Mouse (Mus musculus): ENCODE measurements at regions not wholly inside any gene's neighbourhood (a gene's known extent, or its start where the extent isn't known, plus 50 kb on each side); places are given as distances from the start of the nearest gene placed in this dataset.

DNA sequence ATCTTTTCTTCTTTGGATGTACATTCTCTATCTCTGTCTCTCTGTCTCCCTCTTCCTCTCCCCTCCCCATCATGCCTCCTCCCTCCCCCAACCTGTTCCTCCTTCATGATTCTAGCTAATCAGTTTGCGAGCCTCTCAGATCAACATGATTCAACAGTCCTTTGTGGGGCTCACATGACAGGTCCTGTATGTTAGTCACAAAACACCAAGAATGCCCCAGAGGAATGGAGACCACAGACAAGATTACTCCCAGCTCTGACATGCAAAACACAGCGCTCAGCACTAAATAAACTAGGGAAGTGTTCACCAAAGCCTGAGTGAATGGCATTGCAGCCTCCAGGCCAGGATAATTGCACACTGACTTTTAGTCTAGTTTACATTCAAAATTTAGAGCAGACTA lies 150.6 kb upstream of the Foxq1 start:
- ATAC-seq (replicated peaks in 1 of 2; ENCODE audit: insufficient read depth in 1 of 2, low FRiP score in 2 of 2, low TSS enrichment in 1 of 2, low read depth in 1 of 2, poor library complexity in 2 of 2, severe bottlenecking in 2 of 2), result no peak

DNA sequence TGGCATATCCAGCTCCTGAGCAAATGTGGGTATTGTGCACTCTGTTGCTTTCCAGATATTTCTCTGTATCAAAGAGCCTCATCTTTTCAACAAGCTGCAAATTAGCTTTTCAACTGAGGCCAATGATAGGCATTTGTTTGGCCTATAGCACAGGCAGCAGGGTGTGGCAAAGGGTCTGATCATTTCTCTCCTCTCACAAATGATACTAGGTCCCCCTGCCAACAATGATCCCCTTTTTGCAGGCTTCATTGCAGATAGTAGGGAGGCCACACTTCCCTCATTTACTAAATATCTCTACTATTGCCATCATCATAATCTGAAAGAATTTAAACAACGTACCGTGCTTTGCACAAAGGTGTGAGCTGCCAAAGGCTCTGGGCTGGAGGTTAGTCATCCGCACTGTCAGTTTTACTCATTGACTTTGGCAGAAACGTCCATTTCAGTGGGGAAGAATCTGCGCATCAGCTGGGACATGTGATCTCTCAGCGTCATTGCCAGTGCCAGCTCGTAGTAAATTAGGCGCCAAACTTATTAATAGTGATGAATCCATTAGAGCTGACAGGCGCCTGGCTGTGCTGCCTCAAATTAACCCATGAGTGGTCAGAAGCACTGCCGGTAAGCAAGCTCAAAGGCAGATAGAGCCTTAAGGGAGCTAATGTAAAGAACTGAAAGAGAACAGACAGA lies 147.4 kb upstream of the Foxq1 start:
- no peak for ATAC-seq (replicated peaks in 1 of 2; ENCODE audit: insufficient read depth in 1 of 2, low FRiP score in 2 of 2, low TSS enrichment in 1 of 2, low read depth in 1 of 2, poor library complexity in 2 of 2, severe bottlenecking in 2 of 2)

DNA sequence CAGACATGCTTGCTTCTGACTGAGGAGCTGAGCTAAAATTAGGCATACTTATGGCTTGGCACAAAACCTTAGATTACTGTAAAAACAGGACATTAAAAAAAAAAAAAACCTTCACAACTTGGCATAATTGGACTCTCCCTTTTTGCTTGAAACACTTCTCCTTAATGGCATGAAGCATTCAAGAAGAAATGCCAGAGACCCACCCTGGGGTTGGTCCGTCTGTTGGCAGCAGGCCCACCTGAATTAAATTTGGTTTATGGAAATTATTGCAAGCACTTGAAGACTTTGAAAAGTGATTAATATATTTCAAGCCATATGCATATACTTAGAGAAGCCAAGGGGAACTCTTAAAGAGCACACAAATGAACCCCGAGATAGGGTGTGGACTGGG lies 146.8 kb upstream of the Foxq1 start:
- no peak for ATAC-seq (replicated peaks in 1 of 2; ENCODE audit: insufficient read depth in 1 of 2, low FRiP score in 2 of 2, low TSS enrichment in 1 of 2, low read depth in 1 of 2, poor library complexity in 2 of 2, severe bottlenecking in 2 of 2)

DNA sequence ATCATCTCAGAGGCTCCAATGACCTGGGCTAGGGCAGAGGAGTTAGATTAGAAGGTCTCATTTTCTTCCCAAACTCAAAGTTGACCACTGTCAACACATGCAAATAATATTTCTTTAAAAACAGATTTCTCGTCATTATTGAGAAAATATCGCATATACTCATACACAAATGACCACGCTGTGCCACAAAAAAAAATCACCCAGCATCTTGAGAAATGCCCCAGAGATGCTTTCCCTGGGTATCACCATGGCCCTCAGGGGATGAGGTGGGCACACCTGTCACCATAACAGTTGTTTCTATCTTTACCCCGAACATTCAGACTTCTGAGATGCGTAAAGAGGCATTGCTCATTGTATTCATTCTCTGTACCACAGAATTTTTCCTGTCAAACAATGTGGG lies 134.4 kb upstream of the Foxq1 start:
- ATAC-seq (replicated peaks in 1 of 2; ENCODE audit: insufficient read depth in 1 of 2, low FRiP score in 2 of 2, low TSS enrichment in 1 of 2, low read depth in 1 of 2, poor library complexity in 2 of 2, severe bottlenecking in 2 of 2), result no peak

DNA sequence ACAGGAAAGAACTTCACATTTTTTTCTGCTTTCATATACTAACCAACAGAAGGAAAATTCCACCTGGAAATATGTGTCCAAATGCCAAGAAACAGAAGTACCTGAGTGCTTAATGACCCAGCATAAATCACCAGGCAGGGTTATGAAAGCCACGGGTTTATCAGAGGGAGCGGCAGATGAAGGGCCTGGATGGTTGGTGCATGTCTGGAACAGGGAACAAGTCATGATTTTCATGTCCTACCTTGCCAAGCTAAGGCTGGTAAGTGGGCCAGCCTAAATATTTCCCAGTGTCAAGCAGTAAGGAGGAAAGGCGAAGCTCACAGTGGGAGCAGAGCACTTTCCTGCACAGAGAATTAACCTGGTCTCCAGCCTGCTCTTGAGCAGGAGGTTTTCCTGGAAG lies 132.3 kb upstream of the Foxq1 start:
- no peak for ATAC-seq (replicated peaks in 1 of 2; ENCODE audit: insufficient read depth in 1 of 2, low FRiP score in 2 of 2, low TSS enrichment in 1 of 2, low read depth in 1 of 2, poor library complexity in 2 of 2, severe bottlenecking in 2 of 2)

DNA sequence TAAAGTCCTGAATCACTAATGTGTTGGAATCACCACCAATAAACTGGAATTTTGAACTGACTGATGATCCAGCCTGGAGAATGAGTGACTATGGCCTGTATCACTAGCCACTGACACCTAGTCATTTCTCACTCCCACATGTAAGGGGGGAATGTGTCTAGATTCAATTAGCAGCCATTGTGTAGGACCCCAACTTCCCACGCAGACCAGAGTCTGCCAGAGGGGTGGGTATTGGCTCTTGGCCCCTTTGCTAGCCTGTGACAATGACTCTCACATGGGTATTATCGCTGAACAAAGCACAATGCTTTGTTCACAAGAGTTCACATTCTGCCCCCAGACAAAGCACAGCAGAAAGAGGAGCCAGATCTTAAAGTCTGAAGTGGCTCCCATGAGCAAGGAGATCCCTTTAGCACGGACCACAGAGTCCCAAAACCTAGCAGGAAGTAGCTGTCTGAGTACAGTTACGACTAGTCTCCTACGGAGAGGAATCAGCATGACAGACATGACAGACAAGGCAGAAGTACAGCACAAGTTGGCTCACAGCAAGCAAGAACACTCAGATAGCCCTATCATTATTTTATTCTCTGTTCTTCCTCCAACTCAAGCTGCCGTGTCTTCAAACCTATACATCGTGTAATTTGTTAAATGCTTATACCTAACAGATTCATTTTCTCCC lies 130.0 kb upstream of the Foxq1 start:
- no peak for ATAC-seq (replicated peaks in 1 of 2; ENCODE audit: insufficient read depth in 1 of 2, low FRiP score in 2 of 2, low TSS enrichment in 1 of 2, low read depth in 1 of 2, poor library complexity in 2 of 2, severe bottlenecking in 2 of 2)

DNA sequence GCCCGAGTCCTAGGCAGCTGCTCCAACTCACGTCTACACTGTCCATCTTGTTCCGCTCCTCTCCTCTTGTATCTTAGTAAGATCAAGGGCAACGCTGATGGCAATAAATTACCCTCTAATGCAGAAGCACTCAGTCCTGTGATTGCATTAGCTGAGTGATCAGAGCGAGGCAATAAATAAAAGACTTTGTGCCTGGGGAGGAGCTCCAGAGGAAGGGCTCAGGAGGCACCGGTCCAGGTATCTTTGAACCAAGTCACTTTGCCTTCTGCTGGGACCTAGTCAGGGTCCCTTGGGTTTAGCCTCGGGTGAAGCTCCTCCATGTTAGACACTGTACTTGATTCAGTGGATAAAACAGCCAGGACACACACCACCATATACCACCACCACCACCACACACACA lies 119.5 kb upstream of the Foxq1 start:
- ATAC-seq (replicated peaks in 1 of 2; ENCODE audit: insufficient read depth in 1 of 2, low FRiP score in 2 of 2, low TSS enrichment in 1 of 2, low read depth in 1 of 2, poor library complexity in 2 of 2, severe bottlenecking in 2 of 2), result no peak; a peak in 1 of 4 replicates

DNA sequence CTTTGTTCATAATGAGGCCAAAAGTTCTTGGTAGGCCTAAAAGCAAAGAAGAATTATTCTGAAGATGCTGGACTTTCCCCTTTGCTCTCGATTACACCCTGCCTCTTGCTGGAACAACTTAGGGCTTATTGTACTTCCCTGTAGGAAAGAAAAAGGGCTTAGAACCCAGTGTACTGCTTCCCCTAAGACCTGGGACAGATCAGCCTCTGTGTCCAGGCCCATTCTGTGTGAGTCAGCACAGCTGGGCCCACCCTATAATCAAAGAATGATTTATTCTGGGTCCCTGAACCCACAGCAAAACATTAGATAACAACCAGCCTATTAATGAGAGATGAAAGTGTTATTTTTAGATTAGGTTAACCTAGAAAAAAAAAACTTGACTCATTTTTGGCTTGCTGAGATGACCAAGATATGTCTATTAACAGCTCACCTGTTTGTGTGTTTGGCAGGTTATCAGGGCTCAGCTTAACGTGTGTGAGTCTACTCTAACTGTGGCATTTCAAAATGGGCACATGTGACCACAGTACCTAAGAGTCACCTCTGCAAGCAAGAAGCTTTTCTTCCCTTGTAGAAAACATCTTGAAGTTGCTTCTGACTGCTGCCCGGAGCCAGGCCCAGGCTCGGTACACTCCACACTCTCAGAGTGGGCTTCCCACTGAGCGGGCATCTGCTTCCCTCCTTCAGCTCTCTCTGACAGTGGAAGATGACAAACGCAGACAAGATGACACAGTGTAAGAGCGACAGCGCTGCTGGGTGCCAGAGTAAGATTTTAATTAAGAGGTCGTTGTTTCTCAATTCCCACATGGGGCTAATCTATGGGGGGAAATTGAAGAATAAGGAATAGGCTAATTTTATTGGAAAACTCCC lies 115.9 kb upstream of the Foxq1 start:
- no peak for ATAC-seq (replicated peaks in 1 of 2; ENCODE audit: insufficient read depth in 1 of 2, low FRiP score in 2 of 2, low TSS enrichment in 1 of 2, low read depth in 1 of 2, poor library complexity in 2 of 2, severe bottlenecking in 2 of 2)

DNA sequence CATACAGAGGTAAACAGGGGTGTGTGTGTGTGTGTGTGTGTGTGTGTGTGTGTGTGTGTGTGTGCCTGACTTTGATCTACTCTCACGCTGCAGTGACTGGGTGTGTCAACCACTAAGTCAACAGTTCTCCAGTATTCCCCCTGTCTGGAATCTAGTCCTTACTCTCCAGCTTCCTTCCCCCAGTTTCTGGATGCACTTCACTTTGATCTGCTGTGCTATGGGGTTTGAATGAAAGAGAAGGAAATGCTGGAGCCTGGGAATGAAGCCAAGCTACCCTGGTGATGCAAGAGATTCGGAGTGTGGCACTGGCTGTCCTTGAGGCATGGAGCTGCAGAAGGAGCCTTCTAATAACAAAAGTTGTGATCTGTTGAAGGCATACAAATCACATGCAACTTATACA lies 97.1 kb upstream of the Foxq1 start:
- no peak for ATAC-seq (replicated peaks in 1 of 2; ENCODE audit: insufficient read depth in 1 of 2, low FRiP score in 2 of 2, low TSS enrichment in 1 of 2, low read depth in 1 of 2, poor library complexity in 2 of 2, severe bottlenecking in 2 of 2)

DNA sequence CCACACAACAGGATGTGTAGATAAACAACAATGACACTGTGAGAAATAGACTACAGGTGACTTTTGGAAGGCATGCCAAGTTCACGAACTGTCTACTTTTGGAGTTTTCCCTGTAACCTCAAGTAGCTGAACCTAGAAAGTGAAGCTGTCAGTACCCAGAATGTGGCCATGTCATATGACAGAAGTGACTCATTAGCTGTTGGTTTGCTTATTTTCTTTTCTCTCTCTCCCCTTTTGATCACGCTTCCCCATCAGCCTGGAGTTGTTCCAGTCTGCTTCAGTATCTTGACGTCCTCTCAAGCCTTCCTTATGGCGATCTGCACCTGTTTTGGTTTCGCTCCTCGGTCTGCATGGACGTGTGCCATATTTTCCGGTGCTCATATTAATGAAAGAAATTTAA lies 90.8 kb upstream of the Foxq1 start:
- no peak for ATAC-seq (replicated peaks in 1 of 2; ENCODE audit: insufficient read depth in 1 of 2, low FRiP score in 2 of 2, low TSS enrichment in 1 of 2, low read depth in 1 of 2, poor library complexity in 2 of 2, severe bottlenecking in 2 of 2)

DNA sequence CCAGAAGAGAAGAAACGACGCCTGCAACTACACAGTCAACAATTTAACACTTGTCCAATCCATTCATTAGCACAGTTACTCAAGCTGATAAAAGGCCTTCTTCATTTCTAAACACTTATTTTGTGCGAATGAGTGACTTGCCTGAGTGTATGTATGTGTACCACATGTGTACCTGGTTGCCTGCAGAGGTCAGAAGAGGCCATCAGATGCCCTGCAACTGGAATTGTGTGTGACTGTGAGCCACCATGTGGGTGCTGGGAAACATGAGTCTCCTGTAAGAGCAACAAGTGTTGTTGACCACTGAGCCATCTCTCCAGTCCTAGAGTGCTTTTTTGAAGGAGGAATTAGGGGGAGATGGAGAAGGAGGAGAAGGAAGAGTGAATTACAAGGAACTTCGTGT lies 90.2 kb upstream of the Foxq1 start:
- ATAC-seq (replicated peaks in 1 of 2; ENCODE audit: insufficient read depth in 1 of 2, low FRiP score in 2 of 2, low TSS enrichment in 1 of 2, low read depth in 1 of 2, poor library complexity in 2 of 2, severe bottlenecking in 2 of 2), result no peak

DNA sequence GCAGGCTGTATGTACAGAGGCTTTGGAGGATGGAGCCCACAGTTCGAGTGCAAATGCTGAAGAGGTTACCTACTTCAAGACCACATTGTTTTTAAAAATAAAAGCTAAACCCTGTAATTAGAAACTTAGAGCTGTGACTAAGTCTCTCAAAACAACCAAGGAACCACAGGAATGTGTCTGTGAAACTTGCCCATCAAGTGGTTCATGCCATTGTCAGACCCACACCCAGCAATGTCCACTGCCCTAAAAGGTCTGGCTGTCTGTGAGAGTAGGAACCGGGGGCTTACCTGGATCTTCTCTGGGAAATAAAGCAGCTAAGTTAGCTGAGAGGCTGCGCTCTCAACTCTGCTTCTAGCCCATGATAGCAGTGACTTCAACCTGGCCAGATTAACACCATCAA lies 87.8 kb upstream of the Foxq1 start:
- no peak for ATAC-seq (replicated peaks in 1 of 2; ENCODE audit: insufficient read depth in 1 of 2, low FRiP score in 2 of 2, low TSS enrichment in 1 of 2, low read depth in 1 of 2, poor library complexity in 2 of 2, severe bottlenecking in 2 of 2)

DNA sequence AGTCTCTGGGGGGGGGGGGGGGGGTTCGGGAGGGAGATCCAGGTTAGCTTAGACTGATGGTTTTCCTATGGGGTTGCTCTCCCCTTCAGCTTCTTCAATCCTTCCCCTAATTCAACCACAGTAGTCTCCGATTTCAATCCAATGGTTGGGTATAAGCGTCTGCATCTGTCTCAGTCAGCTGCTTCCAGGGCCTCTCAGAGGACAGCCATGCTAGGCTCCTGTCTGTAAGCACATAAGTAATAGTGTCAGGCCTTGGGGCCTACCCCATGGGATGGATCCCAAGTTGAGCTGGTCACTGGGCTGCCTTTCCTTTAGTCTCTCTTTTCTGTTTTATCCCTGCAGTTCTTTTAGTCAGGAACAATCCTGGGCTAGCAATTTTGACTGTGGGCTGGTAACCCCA lies 87.0 kb upstream of the Foxq1 start:
- ATAC-seq (replicated peaks in 1 of 2; ENCODE audit: insufficient read depth in 1 of 2, low FRiP score in 2 of 2, low TSS enrichment in 1 of 2, low read depth in 1 of 2, poor library complexity in 2 of 2, severe bottlenecking in 2 of 2), result no peak

DNA sequence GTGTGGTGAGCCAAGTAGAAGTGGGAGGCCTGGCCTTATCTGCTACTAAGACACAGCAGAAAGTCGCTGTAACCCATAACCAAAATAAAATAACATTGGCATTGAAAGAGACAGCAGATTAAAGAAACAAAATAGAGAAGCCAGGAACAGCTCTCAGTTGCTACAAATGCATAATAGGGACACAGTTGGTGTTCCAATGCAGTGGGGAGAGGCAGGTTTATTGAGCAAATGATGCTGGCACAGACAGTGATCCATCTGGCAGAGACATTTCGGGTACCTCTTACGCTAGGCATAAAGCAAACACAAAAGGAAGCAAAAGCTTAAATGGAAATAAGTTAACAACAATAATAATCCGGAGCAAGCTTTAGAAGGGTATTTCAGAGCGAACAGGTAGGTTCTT lies 83.6 kb upstream of the Foxq1 start:
- no peak for ATAC-seq (replicated peaks in 1 of 2; ENCODE audit: insufficient read depth in 1 of 2, low FRiP score in 2 of 2, low TSS enrichment in 1 of 2, low read depth in 1 of 2, poor library complexity in 2 of 2, severe bottlenecking in 2 of 2)

DNA sequence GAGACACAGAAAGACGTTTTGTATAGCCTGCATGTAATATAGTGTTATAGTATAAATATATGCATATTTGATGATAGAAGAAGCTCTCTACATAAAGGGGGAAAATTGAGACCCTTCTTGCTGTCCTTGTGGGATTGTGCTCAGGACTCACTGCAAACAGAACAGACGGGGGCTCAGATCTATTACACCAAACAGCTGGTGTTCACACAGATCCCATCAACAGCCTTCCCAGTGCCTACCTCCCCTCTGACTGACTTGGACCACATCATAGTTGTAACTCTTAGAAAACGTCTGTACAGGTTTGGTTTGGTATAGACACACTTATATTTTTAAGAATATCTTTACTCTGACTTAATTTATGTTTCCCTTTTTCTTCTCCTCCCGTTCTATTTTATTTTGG lies 83.1 kb upstream of the Foxq1 start:
- ATAC-seq (replicated peaks in 1 of 2; ENCODE audit: insufficient read depth in 1 of 2, low FRiP score in 2 of 2, low TSS enrichment in 1 of 2, low read depth in 1 of 2, poor library complexity in 2 of 2, severe bottlenecking in 2 of 2), result no peak

DNA sequence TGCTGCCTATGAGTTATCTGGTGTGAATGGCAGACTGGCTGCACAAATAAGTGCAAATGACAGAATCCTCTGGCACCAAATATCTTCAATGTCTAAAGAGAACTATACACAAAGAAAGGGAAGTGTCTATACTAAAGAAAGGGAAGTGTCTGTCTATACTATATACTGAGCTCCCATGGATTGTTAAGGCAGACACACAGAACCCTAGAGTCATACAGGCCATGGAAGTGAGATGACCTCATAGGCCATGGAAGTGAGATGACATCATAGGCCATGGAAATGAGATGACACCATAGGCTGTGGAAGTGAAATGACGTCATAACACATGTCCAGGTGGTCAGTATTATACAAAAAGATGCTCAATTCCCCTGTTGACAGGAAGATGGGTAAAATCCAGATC lies 82.7 kb upstream of the Foxq1 start:
- ATAC-seq (replicated peaks in 1 of 2; ENCODE audit: insufficient read depth in 1 of 2, low FRiP score in 2 of 2, low TSS enrichment in 1 of 2, low read depth in 1 of 2, poor library complexity in 2 of 2, severe bottlenecking in 2 of 2), result no peak

DNA sequence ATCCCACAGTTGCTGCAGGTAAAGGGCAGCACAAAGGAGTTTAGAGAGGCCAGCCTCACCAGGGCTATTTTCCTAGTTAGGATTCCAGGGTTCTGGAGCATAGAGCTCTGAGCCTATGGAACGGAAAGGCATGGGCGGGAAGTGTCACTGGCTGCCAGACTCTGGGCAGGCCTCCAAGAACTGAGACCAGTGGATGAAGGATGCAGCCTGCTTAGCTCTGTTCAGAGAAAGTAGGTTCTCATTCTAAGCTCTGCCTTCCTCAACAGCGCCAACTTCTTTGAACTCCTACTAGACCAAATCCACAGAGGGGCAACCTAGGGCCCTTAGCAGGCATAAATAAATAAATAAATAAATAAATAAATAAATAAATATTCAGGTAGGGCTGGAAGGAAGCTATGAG lies 80.1 kb upstream of the Foxq1 start:
- ATAC-seq (replicated peaks in 1 of 2; ENCODE audit: insufficient read depth in 1 of 2, low FRiP score in 2 of 2, low TSS enrichment in 1 of 2, low read depth in 1 of 2, poor library complexity in 2 of 2, severe bottlenecking in 2 of 2), result no peak

DNA sequence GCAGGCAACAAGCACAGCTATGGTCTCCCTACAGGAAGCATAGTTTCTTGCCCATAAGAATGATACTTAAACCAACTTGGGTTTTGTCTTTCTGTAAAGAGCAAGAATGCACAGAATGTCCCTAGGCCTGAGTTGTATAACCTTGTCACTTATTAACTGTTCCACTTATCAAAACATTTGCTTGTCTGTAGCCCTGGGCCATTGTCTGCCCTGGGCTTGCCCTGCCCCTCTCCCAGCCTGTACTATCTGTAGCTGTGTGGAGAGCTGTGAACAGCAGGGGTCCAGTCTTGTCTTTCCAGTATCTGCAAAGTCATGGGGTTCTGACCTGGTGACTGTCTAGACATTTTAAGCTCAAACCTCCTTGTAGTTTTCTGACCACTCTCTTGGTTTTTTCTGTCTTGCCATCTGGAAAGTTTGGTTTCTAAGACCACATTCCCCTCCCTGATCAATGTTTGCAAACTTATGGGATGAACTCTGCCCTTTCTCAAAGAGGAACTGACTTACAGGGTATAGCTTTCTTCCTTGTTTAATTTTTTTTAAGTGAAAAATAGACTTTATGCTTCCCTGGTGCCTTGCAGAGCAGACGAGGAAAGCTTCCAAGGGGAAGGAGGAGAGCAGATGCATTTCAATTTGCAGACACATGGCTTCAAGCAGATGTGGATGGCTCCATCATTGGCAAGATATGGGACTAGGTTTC lies 78.6 kb upstream of the Foxq1 start:
- ATAC-seq (replicated peaks in 1 of 2; ENCODE audit: insufficient read depth in 1 of 2, low FRiP score in 2 of 2, low TSS enrichment in 1 of 2, low read depth in 1 of 2, poor library complexity in 2 of 2, severe bottlenecking in 2 of 2), result no peak

Measured in hematopoietic stem cell, adult 5-6 weeks (primary cell).